Mouse (Mus musculus) neutrophil, adult 5-6 weeks (primary cell): ENCODE data around the gene Arhgap25. TPM values are rescaled to one million over a fixed set of nuclear protein-coding genes. Genes with fewer than 3 reads are reported as not detected.
"Not testable (repeated sequence)": the region's sequence is repeated elsewhere in the genome, so short reads cannot be mapped to it uniquely, and the experiment has no call there.

Experiments used
- ATAC-seq: fragments of 151-379, 151-347 bp; 2 replicates; pipeline ENCODE4 v1.8.0; 2017; ENCODE audit warnings: mild to moderate bottlenecking, moderate TSS enrichment; ENCODE audit not compliant: insufficient number of reproducible peaks, poor library complexity, low FRiP score, severe bottlenecking; ENCODE audit errors: extremely low read depth
- total RNA-seq: library from RNA; stranded (forward); fragments of 200-1000 nt; gene quantifications from 2 replicates; pipeline ENCODE4 v1.2.3, GENCODE M21; 2017

Gene Arhgap25
- 358 and 369 TPM in 2 replicates for total RNA-seq

DNA sequence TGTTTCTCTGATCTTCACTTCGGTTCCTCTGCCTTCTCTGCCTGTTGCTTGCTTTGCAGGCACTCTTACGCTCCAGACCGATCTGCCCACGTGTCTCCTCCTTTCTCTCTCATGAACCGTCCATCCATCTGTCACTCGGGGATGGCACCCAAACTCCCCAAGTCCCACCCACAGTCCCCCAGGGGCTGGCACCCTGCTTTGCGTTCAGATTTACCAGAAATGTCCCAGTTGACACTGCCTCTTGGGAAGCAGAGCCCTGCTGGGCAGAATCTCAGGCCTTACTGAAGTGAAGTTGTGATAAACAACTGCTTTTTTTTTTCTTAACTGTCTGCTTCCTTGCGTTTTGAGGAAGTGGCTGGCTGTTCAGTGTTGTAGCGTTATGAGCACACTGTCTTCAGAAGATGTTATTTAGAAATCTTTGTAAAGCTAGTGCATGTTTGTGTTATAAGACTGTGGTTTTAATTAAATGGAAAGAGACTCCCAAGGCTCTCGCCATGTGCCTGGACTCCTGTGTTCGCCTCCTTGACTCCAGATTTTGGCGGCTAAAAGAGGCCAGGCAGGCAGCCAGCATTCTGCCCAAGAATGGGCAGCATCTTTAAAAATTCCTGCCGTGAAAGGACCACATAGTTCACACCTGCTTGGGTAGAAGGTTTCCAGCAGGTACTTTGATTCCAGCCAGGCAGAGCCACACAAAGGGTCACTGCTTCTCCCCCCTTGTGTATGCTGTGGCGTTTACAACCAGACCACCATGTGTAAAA is at the start of gene Arhgap25:
TSS of gene Arhgap25 (minus strand) at position 307 of the 758 bp plus-strand sequence.
- peak; percentile 59 for ATAC-seq

- ATAC-seq: no peak
These were observed 49.4 kb upstream of the Arhgap25 start for GRCm38 (mm10) chr6:87582456-87582855.

DNA sequence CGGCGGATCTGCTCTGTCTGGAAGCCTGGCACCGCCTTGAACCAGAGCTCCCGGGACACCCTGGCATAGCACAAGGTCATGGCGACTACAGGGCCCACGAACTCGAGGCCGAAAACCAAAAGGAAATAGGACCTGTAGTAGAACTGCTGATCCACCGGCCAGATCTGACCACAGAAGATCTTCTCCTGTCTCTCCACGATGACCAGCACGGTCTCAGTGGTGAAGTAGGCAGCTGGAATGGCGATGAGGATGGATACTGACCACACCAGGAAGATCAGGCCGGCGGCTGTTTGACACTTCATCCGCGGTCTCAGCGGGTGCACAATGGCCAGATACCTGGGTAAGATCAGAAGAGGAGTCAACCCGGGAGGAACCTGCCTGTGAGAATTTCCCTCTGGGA is 48.5 kb upstream of the Arhgap25 start:
- ATAC-seq: no peak

- ATAC-seq: no peak
These were observed 48.0 kb upstream of the Arhgap25 start for GRCm38 (mm10) chr6:87581071-87581470.

- ATAC-seq: no peak
These were observed 45.2 kb upstream of the Arhgap25 start for GRCm38 (mm10) chr6:87578247-87578646.

DNA sequence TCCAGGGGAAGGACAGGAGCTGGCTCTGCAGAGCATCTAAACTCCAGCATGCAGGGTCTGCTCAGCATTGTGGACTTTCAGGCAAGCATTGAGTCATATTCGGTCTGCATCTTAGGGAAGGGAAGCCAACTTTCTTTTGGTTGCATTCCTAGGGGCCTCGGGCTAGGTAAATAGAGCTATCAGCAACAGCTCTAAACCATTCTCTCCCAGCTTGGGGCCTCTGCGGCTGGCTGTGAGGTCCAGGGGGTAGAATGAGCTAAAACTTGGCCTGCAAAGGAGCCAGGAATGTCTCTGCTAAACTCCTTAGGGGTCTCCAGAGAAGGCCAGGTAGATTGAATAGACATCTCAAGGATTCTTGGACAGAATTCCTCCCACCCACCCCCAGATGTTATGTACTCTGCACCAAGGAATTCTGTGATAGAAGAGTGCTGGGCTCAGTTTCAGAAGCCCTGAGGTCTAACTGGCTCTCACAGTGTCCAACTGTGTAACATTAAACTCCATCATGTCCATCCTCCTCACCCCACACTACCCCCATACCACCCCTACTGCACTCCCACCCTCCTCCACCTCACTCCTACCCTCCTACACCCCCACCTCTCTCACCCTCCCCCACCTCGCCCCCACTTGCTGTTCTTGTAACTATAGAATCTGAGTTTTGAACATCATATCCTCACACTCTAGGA is 43.7 kb upstream of the Arhgap25 start:
- no peak for ATAC-seq

DNA sequence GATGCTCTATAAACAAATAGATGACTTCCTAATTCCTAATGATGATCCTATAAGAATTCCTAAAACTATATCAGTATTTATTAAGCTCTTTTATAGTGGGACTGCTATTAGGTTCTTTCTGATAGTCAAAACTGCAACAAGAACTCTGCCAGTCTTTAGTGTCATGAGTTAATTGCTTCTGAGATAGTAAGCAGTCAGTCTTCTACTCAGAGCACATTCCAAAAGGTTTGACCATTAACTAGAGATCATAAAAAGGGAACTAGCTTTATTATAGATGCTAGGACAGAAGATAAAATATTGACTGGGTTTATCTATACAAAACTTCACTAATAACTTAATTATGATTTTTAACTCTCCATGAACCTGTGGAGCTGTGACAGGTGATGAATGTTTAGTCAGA is 38.8 kb upstream of the Arhgap25 start:
- ATAC-seq: not testable (repeated sequence)

DNA sequence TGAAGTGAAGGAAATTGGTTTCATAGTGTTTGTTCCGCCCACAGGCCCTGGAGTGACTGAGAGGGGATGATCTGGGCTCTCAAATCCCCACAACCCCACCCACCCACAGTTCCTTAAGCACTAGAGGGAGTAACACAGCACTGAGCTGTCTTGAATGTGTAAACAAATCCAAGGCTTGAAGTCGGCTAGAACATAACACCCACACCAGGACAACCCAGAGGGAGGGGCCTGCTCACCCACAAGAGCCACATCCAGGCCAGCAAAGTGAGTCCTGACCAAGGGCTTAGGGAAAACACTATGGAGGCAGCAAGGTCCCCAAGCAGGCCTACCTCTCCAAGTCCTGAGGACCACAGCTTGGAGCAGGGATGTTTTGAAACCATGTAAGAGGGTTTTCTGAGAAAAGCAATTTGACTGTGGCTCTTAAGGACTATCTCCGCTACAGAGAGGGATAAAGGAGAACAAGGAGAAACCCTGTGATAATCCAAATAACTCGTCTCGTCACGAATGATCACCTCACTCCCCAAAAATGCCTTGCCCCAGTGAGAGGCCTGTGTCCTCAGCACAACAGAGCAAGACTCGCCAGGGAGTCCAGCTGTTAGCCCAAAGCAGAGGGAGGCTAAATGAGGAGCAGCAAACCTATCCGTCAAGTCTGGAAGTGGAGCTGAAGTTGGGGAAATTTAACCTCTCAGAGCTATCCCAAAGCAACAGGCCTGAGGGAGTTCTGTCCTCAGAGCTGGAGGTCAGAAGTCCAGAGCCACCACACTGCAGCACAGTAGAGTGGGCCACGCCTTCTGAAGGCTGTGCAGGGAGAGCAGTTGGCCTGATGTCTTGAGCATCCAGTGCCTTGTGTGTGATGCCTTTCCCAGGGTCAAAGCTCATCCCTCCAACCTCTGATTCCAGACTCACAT is 34.9 kb upstream of the Arhgap25 start:
- no peak for ATAC-seq

DNA sequence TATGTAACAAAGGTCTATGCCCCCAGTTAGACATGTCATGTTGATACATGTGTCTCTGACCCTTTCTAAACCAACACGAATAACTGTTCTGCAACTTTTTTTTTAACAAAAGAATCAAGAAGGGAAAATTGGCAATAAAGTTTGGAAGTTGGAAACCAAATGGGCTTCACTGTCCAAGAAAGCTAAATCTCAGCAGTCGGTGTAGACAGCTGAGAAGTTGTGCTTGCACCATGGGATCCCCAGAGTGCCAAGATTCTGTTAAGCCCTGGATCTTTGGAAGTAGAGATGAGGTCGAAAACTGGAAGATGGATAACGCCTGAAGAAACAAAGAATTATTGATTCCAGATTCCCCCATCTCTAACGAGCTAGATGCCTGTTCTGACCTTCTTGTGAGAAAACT is 32.1 kb upstream of the Arhgap25 start:
- ATAC-seq: no peak

DNA sequence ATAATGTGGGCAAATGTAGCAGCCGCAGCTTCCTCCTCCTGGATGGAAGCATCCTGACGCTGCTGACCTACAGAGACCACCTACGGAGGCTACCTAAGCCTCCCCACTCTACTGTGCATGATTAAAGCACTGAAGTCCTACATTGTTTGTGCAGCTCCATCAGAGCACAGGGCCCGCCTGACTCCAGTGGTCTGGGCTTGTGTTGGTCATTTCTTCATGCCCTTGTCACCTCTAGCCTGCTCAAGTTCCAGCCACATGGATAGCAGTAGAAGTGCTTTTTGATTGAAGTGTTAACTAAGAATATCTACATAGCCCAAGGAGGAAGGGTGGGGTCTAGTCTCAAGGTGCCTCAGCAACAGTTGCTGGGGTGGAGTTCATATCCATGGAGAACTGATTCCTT is 31.3 kb upstream of the Arhgap25 start:
- no peak for ATAC-seq

DNA sequence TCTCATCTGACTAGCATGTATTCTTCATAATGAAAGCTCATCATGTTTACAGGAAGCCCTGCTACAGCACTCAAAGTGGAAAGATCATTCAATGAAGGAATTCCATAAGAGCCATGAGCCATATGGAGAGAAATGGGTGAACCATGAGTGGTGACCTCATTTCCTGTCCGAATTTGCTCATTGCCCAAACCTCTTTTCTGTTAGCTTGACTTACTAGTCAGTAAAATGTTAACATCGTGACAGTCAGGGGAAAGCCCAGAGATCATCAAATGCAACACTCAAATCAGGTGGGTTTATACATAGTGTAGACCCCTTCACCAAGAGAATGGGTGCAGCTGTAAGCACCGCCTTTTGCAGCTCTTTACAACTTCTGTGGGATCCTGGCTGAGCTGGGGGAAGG is 20.7 kb upstream of the Arhgap25 start:
- no peak for ATAC-seq

DNA sequence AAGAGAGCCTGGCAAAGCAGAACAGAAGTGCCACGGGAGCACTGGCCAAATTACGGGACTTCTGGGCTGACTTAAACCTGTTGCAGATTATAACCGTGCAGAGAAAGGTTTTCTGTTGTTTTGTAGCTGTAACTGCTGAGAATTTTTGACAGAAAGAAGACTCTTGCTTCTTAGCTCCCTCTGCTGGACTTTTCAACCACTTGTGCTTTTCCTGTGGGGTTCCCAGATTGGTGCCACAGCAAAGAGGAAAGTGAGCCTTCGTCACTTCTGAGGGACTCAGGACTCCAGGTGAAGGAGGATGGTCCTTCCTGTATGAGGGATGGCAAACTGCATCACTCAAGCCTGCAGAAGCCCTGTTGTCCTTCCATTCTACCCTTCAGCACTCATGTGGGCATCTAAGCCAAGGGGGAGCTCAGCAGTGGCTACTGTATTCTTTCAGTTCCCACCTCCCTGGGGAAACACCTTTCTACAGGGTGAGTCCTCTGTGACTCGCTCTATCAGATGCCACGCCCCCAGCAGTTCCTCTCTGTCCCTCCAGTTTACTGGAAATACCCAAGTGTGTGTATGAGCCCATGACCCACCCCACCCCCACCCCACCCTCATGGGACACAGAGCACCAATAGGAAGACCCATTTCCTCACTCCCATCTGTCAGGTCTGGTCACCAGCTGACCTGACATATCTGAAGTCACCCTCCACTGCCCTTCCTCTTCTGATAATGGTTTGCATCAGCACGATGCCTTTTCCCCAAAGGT is 19.2 kb upstream of the Arhgap25 start:
- peak; percentile 86 for ATAC-seq

DNA sequence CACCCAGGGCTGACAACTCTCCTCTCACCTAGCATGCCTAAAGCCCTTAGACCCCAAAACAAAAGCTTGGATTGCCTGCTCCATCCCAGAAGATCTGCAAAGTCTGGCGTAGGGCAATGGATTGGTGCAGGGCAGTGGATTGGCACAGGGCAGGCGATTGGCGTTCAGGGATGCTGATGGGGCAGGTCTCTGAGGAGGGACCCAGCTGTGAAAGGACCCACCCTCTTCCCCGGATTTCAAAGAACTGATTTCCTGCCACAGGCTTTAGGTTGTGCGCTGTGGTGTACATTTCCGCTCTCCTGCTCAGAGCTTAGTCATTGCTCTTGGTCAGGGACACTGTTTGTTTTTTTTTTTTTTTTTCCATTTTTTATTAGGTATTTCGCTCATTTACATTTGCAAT is 14.8 kb upstream of the Arhgap25 start:
- ATAC-seq: no peak; the same call in 1 of the 2 replicates

GRCm38 (mm10) chr6:87547431-87547830 is 14.4 kb upstream of the Arhgap25 start:
- ATAC-seq: no peak

DNA sequence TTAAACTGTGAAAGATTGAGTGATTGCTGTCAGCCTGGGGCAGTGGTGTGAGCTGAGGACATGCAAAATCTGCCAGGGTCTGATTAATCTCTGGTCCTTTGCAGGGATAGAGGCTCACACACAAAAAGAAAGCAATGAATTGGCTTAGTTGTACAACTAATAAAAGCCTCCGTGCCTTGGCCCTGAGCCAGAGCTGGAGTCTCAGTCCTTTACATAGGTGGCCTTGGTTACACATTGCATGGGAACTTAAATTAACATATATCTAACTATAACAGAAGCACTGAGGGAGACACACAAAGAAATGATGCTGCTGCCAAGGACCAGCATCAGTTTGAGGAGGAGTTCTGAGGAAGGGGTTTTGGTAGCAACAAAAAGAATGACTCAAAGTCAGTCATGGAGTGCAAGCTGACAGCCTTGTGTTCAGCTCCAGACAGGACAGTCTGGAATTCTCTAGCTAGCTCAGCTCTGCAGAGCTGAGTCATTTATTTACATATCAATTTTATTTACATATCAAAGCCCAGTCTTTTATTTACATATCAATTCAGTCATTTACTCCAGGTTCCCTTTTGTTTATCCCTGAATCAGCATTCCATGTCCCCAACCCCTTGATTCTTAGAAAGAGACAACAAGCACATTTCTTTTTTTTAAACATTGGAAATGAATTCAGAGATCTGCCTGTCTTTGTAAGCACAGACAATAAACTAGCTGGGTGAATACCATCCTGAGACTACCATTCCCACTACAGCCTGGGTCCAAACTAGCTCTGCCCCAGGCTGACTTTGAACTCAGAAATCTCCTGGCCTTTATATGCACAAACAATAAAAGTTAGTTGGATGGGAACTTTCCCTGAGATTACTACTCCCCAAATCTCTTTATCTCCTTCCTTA is 12.5 kb upstream of the Arhgap25 start:
- ATAC-seq: no peak

- peak; percentile 73 for ATAC-seq
These were observed 9.0 kb upstream of the Arhgap25 start for GRCm38 (mm10) chr6:87542027-87542426.

- ATAC-seq: peak; percentile 83
These were observed 8.1 kb upstream of the Arhgap25 start for GRCm38 (mm10) chr6:87541171-87541571.
